Mouse (Mus musculus) small intestine, adult 2 months (tissue): ENCODE measurements around the gene Gm7694. TPM values are rescaled to one million over a fixed set of nuclear protein-coding genes. Genes with fewer than 3 reads are reported as not detected.

Experiments
- H3K27ac ChIP-seq: fragments of 200-500 bp; 2 replicates; pipeline ENCODE4 v1.5.1; 2012; ENCODE audit warnings: low read depth, low read length, control low read depth, inconsistent platforms; ENCODE audit not compliant: insufficient read depth
- H3K27me3 ChIP-seq: fragments of 200-500 bp; 2 replicates; pipeline ENCODE4 v1.6.1; 2012; ENCODE audit warnings: mild to moderate bottlenecking, moderate library complexity, low read length, inconsistent platforms; ENCODE audit not compliant: control insufficient read depth, insufficient read depth
- H3K36me3 ChIP-seq: fragments of 200-500 bp; 2 replicates; pipeline ENCODE4 v1.6.1; 2012; ENCODE audit warnings: mild to moderate bottlenecking, low read length, control low read depth, inconsistent platforms; ENCODE audit not compliant: control insufficient read depth, insufficient read depth
- H3K4me1 ChIP-seq: fragments of 200-500 bp; 2 replicates; pipeline ENCODE4 v1.6.1; 2012; ENCODE audit warnings: low read length, inconsistent platforms, mixed read lengths; ENCODE audit not compliant: control insufficient read depth, insufficient read depth, insufficient read length
- H3K4me3 ChIP-seq: fragments of 200-500 bp; 2 replicates; pipeline ENCODE4 v1.5.1; 2012; ENCODE audit warnings: low read depth, mild to moderate bottlenecking, control low read depth, inconsistent platforms, low read length, moderate library complexity
- CTCF ChIP-seq: fragments of 200-500 bp; IDR thresholded peaks from 2 replicates; pipeline ENCODE4 v1.5.1; 2012; ENCODE audit warnings: low read depth, mild to moderate bottlenecking, control low read depth, inconsistent platforms, low read length, moderate library complexity, mixed read lengths; ENCODE audit not compliant: insufficient replicate concordance, insufficient read length; ENCODE audit errors: extremely low read depth
- POLR2A ChIP-seq: fragments of 200-500 bp; IDR thresholded peaks from 2 replicates; pipeline ENCODE4 v1.6.1; 2012; ENCODE audit warnings: low read depth, mild to moderate bottlenecking, control low read depth, inconsistent platforms, low read length, moderate library complexity
- WGBS: fragments of 180-500 bp; shearing (Covaris S2); methylation state at CpG from one replicate; pipeline ENCODE4 v1.1.7; 2018; 5-methylcytosine and 5-hydroxymethylcytosine counted together
- polyA plus RNA-seq: library from polyadenylated mRNA; depleted of rRNA; stranded (reverse); fragments of >200 nt; gene quantifications from 2 replicates; pipeline ENCODE4 v1.2.3, GENCODE M21; 2012

Gene Gm7694
- polyA plus RNA-seq, 1 experiment = 17.6 TPM

- H3K27ac ChIP-seq = no peak overlapping the region
- no peaks in the 10 kb centered on the region for H3K27me3 ChIP-seq
- no peak overlapping the region for H3K4me3 ChIP-seq
- no peak for TF ChIP-seq CTCF
- TF ChIP-seq POLR2A = no peak
- H3K36me3 ChIP-seq = peaks cover 4% of the 10 kb centered on the region
- no peaks in the 10 kb centered on the region for H3K4me1 ChIP-seq
- WGBS = 82% methylated on average over 6 of the region's 6 CpGs
These were observed 25.8 kb upstream of the Gm7694 start for GRCm38 (mm10) chr1:170331926-170332325.

GRCm38 (mm10) chr1:170325277-170325676, 19.1 kb upstream of the Gm7694 start:
- Histone ChIP-seq H3K27me3 (no peaks in the 10 kb centered on the region), H3K4me3 (no peak overlapping the region), H3K27ac (no peak overlapping the region), H3K36me3 (peaks cover 2% of the 10 kb centered on the region; the same call in 1 of the 2 replicates), H3K4me1 (no peaks in the 10 kb centered on the region)
- TF ChIP-seq POLR2A = no peak
- TF ChIP-seq CTCF = no peak
- WGBS = 80% methylated on average over 4 of the region's 4 CpGs

GRCm38 (mm10) chr1:170324312-170324711, 18.2 kb upstream of the Gm7694 start:
- H3K36me3 ChIP-seq = peaks cover 6% of the 10 kb centered on the region; the same call in 1 of the 2 replicates
- H3K4me3 ChIP-seq = no peak overlapping the region

GRCm38 (mm10) chr1:170323001-170323400, 16.9 kb upstream of the Gm7694 start:
- Histone ChIP-seq H3K4me3 (no peak overlapping the region), H3K27me3 (no peaks in the 10 kb centered on the region), H3K4me1 (no peaks in the 10 kb centered on the region), H3K36me3 (peaks cover 12% of the 10 kb centered on the region; the same call in 1 of the 2 replicates), H3K27ac (no peak overlapping the region)
- 92% methylated on average over 10 of the region's 10 CpGs for WGBS
- no peak for TF ChIP-seq CTCF
- TF ChIP-seq POLR2A = no peak

More at GRCm38 (mm10) chr1:170324312-170324711, 18.2 kb upstream of the Gm7694 start:
- TF ChIP-seq POLR2A (no peak), CTCF (no peak)
- Histone ChIP-seq H3K4me1 (no peaks in the 10 kb centered on the region), H3K27me3 (no peaks in the 10 kb centered on the region), H3K27ac (no peak overlapping the region)
- 64% methylated on average over 1 of the region's 1 CpGs for WGBS

- H3K27me3 ChIP-seq = no peaks in the 10 kb centered on the region
- H3K27ac ChIP-seq = no peak overlapping the region
- H3K36me3 ChIP-seq = peaks cover 12% of the 10 kb centered on the region; the same call in 1 of the 2 replicates
- no peaks in the 10 kb centered on the region for H3K4me1 ChIP-seq
- TF ChIP-seq POLR2A (no peak), CTCF (no peak)
- no peak overlapping the region for H3K4me3 ChIP-seq
- WGBS = 98% methylated on average over 2 of the region's 2 CpGs
These were observed 15.9 kb upstream of the Gm7694 start for GRCm38 (mm10) chr1:170322046-170322445.

- WGBS = 79% methylated on average over 6 of the region's 6 CpGs
- H3K4me3 ChIP-seq = no peak overlapping the region
- no peaks in the 10 kb centered on the region for H3K27me3 ChIP-seq
- H3K36me3 ChIP-seq = no peaks in the 10 kb centered on the region
- no peaks in the 10 kb centered on the region for H3K4me1 ChIP-seq
- no peak overlapping the region for H3K27ac ChIP-seq
- peak; percentile 18; the same call in 1 of the 2 replicates for TF ChIP-seq CTCF
- TF ChIP-seq POLR2A = no peak
These were observed 5.3 kb upstream of the Gm7694 start for GRCm38 (mm10) chr1:170311431-170311830.

- no peak within 1 kb of the TSS for H3K4me3 ChIP-seq
- TF ChIP-seq CTCF (no peak), POLR2A (no peak)
- WGBS = 77% methylated on average over 4 of the region's 4 CpGs
- H3K27me3 ChIP-seq = no peaks in the 10 kb centered on the region
- no peaks in the 10 kb centered on the region; the same call in 1 of the 2 replicates for H3K36me3 ChIP-seq
- no peaks in the 10 kb centered on the region for H3K4me1 ChIP-seq
- H3K27ac ChIP-seq = no peak within 1 kb of the TSS
These were observed 2.4 kb upstream of the Gm7694 start, which contains the start of gene Spata46 for GRCm38 (mm10) chr1:170308503-170308902. Gene Spata46, plus strand, starts transcription at chr1:170308803.

GRCm38 (mm10) chr1:170305002-170305401, 1.1 kb downstream of the Gm7694 start:
- no peaks in the 10 kb centered on the region; the same call in 1 of the 2 replicates for H3K36me3 ChIP-seq
- no peaks in the 10 kb centered on the region for H3K4me1 ChIP-seq
- H3K27ac ChIP-seq = no peak overlapping the region
- WGBS = 81% methylated on average over 10 of the region's 10 CpGs
- no peaks in the 10 kb centered on the region for H3K27me3 ChIP-seq
- no peak overlapping the region for H3K4me3 ChIP-seq
- no peak for TF ChIP-seq CTCF
- TF ChIP-seq POLR2A = no peak
